Mouse (Mus musculus): ENCODE data around the gene Cers1.

Cers1 gene

DNA sequence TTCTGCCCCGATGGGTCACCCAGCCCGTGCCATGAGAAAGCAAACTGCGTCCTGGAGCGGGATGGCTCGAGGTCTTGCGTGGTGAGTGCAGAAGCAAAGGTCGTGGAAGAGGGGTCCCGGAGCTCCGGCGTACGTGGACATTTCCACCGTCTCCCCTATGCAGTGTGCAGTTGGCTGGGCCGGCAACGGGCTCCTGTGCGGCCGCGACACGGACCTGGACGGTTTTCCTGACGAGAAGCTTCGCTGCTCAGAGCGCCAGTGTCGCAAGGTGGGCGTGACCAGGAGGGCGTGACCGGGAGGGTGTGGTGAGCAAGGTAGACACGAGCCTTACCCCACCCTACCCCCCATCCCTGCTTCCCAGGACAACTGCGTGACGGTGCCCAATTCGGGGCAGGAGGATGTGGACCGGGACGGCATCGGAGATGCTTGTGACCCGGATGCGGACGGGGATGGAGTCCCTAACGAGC is 60.7 kb downstream of the Cers1 start:
- peaks cover 2% of the 10 kb centered on the region; the same call in 1 of the 2 replicates for H3K27me3 ChIP-seq (ENCODE audit: control insufficient read depth, insufficient read depth, low read length, poor library complexity, severe bottlenecking)
- DNase-seq (ENCODE audit: low read depth, low spot score): no peak
- H3K36me3 ChIP-seq (ENCODE audit: control insufficient read depth, insufficient read depth, low read length, poor library complexity, severe bottlenecking): no peaks in the 10 kb centered on the region

DNA sequence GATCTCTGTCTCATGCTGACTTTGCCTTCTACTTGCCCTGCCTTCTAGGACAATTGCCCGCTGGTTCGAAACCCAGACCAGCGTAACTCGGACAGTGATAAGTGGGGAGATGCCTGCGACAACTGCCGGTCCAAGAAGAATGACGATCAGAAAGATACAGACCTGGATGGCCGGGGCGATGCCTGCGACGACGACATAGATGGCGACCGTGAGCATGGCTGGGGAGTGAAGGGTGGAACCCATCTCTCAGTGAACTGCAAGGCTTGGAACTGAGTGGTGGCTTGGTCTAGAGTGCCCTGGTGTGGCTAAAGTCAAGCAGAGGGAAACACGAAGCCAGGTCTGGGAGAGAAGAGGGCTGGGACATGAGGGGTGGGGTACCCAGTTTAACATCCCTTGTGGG is 61.5 kb downstream of the Cers1 start:
- H3K27me3 ChIP-seq (ENCODE audit: control insufficient read depth, insufficient read depth, low read length, poor library complexity, severe bottlenecking): no peaks in the 10 kb centered on the region
- peak; percentile 26 for DNase-seq (ENCODE audit: low read depth, low spot score)

DNA sequence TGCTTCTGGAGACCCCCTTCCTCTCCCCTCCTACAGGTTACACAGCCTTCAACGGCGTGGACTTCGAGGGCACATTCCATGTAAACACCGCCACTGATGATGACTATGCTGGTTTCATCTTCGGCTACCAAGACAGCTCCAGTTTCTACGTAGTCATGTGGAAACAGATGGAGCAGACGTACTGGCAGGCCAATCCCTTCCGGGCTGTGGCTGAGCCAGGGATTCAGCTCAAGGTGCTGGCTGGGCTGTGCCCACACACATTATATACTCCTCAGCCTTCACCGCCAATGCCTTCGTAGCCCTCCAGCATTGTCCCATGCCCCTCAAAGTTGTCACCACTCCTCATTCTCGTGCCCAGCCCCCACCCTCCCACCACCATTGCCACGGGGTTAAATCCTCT is 64.5 kb downstream of the Cers1 start:
- no peak for DNase-seq (ENCODE audit: low read depth, low spot score)
- H3K27me3 ChIP-seq (ENCODE audit: control insufficient read depth, insufficient read depth, low read length, poor library complexity, severe bottlenecking): no peaks in the 10 kb centered on the region
- no peaks in the 10 kb centered on the region for H3K36me3 ChIP-seq (ENCODE audit: control insufficient read depth, insufficient read depth, low read length, poor library complexity, severe bottlenecking)

More for the DNA sequence above, 61.5 kb downstream of the Cers1 start:
- H3K36me3 ChIP-seq (ENCODE audit: control insufficient read depth, insufficient read depth, low read length, poor library complexity, severe bottlenecking): no peaks in the 10 kb centered on the region
